Mouse (Mus musculus) kidney, adult 2 months (tissue): ENCODE measurements around the gene Cdk5rap3.

Experiments used
- CTCF ChIP-seq: fragments of 200-500 bp; conservative IDR thresholded peaks from 2 replicates; pipeline ENCODE4 v1.5.1; 2011; ENCODE audit warnings: low read depth, mild to moderate bottlenecking, control low read depth, low read length, moderate library complexity, mixed read lengths; ENCODE audit not compliant: insufficient read depth, insufficient read length
- POLR2A ChIP-seq: fragments of 200-500 bp; IDR thresholded peaks from one replicate; pipeline ENCODE4 v1.6.1; 2011; ENCODE audit warnings: low read depth, low read length, control low read depth

- TF ChIP-seq CTCF (no peak), POLR2A (no peak)
Observed at GRCm38 (mm10) chr11:96895886-96896285, 20.4 kb downstream of the Cdk5rap3 start.
